27 mouse cellular contexts compared by ENCODE assay signal in genomic region chr6:28447937-28448336, GRCm38 (mm10). TPM values are rescaled to one million over a fixed set of nuclear protein-coding genes. Genes with fewer than 3 reads are reported as not detected.
"Had no signal": no experiment of that assay in that cellular context is flagged by ENCODE, and none has a peak within 500 bp of the region (broad histone marks: within the 10 kb centered on the region; RNA-seq: fewer than 3 reads in every experiment).

No protein-coding gene starts in this region.

- DNase-seq: kidney, postnatal 10 days; kidney, postnatal 36 days; layer of hippocampus, postnatal 36 days; liver, postnatal 0 days; lung, embryonic 14.5 days; thymus, adult 18-20 months; thymus, postnatal 36 days had no signal

- ATAC-seq: liver, postnatal 0 days; lung, postnatal 0 days; midbrain, embryonic 16.5 days had no signal

- H3K4me2 ChIP-seq: kidney, embryonic 15.5 days; limb, embryonic 12.5 days; limb, embryonic 15.5 days; liver, embryonic 11.5 days; lung, embryonic 14.5 days; midbrain, embryonic 12.5 days had no signal

- H3K4me1 ChIP-seq: kidney, embryonic 15.5 days; midbrain, embryonic 12.5 days had no signal

- H3K9ac ChIP-seq: kidney, embryonic 15.5 days; limb, embryonic 12.5 days; limb, embryonic 15.5 days; liver, embryonic 14.5 days; liver, postnatal 0 days; lung, embryonic 14.5 days; midbrain, embryonic 12.5 days had no signal

- H3K4me3 ChIP-seq: kidney, embryonic 15.5 days; left cerebral cortex, adult 2 months; limb, embryonic 12.5 days; limb, embryonic 15.5 days; midbrain, embryonic 12.5 days had no signal

- H3K9me3 ChIP-seq: kidney, embryonic 15.5 days; limb, embryonic 12.5 days; limb, embryonic 15.5 days; midbrain, embryonic 12.5 days had no signal

- H3K27ac ChIP-seq: kidney, embryonic 15.5 days; left cerebral cortex, adult 2 months; limb, embryonic 12.5 days; limb, embryonic 15.5 days; liver, embryonic 14.5 days; macrophage; midbrain, embryonic 12.5 days had no signal

- H3K36me3 ChIP-seq: kidney, embryonic 15.5 days; limb, embryonic 12.5 days; limb, embryonic 15.5 days; midbrain, embryonic 12.5 days had no signal

RNA-seq across cellular contexts. Expression of gene Pax4, which starts 1.2 kb away (rescaled TPM):
- total RNA-seq: layer of hippocampus, adult 8-10 months; layer of hippocampus, postnatal 10 days; layer of hippocampus, postnatal 36 days; left cerebral cortex, adult 2 months; left cerebral cortex, postnatal 10 days; left cerebral cortex, postnatal 36 days; megakaryocyte, adult 5-6 weeks had no signal
- polyA plus RNA-seq: kidney, embryonic 15.5 days; limb, embryonic 12.5 days; limb, embryonic 15.5 days; liver, embryonic 14.5 days; liver, postnatal 0 days; lung, embryonic 14.5 days; lung, postnatal 0 days; macrophage; midbrain, embryonic 12.5 days; midbrain, embryonic 16.5 days; neural tube, embryonic 11.5 days; neural tube, embryonic 14.5 days; spleen, adult 2 months; testis, adult 2 months; urinary bladder, adult 2 months had no signal

RNA-seq across cellular contexts. Expression of gene Fscn3, which starts 20.3 kb away (rescaled TPM):
- total RNA-seq: layer of hippocampus, adult 8-10 months; layer of hippocampus, postnatal 10 days; left cerebral cortex, adult 2 months; left cerebral cortex, postnatal 36 days; megakaryocyte, adult 5-6 weeks had no signal
- polyA plus RNA-seq: limb, embryonic 12.5 days; limb, embryonic 15.5 days; lung, embryonic 14.5 days; lung, postnatal 0 days; macrophage; midbrain, embryonic 12.5 days; neural tube, embryonic 11.5 days; neural tube, embryonic 14.5 days; spleen, adult 2 months; urinary bladder, adult 2 months had no signal
